Mouse (Mus musculus): ENCODE measurements at regions not wholly inside any gene's neighbourhood (a gene's known extent, or its start where the extent isn't known, plus 50 kb on each side); places are given as distances from the start of the nearest gene placed in this dataset.

DNA sequence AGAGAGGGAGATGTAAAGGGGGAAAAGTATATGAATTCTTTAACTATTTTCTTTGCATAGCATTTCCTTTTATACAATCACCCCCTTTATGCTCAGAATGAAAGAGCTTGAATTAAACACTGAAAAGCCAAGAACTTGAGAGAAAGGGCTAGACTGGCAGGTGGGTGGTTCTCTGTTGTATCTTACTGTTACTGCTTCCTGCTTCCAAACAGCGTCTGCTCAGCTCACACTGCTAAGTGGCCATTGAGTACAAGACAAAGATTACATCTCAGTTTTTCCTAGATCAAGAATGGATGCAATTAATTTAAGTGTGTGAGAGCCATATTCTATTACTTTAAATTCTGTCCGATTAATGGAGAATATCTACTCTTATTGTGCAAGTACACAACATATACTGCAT, 300.2 kb downstream of the Jrkl start:
- no peaks in the 10 kb centered on the region for H3K36me3 ChIP-seq (ENCODE audit: insufficient read depth)
- no peak overlapping the region for H3K9ac ChIP-seq
- DNase-seq (no peak), ATAC-seq (ENCODE audit: insufficient read depth) (no peak)
- no peaks in the 10 kb centered on the region for H3K4me1 ChIP-seq (ENCODE audit: insufficient read depth)
- no peaks in the 10 kb centered on the region for H3K9me3 ChIP-seq (ENCODE audit: low read depth, low read length)
- H3K4me2 ChIP-seq, result no peak overlapping the region
- no peak for TF ChIP-seq CTCF (IDR thresholded peaks at IDR 0.05; ENCODE audit: low read depth)
- WGBS, result 61% methylated on average over 2 of the region's 2 CpGs
- H3K27ac ChIP-seq (ENCODE audit: low read depth), result no peak overlapping the region
- H3K4me3 ChIP-seq (ENCODE audit: low read depth, low read length), result no peak overlapping the region
- H3K27me3 ChIP-seq (ENCODE audit: insufficient read depth, low read length), result no peaks in the 10 kb centered on the region

DNA sequence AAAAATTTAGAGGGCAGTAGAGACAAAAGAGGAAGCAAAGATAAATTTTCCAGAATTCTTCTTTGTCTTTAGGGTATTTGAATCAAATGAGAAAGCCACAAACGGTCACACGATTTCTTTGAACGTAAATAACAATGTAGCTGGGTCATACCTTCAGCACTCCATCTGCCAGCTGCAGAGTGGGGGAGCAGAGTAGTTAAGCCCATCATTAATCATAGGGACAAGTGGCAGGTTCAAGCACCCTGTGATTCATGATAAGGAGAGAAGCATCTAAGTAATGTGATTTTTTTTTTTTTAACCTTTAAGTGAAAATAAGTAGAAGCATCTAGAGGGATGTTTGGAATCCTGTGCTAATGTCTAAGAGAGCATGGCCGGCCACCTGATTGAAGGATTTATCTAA, 300.6 kb downstream of the Jrkl start:
- Histone ChIP-seq H3K4me1 (ENCODE audit: insufficient read depth) (no peaks in the 10 kb centered on the region), H3K4me3 (ENCODE audit: low read depth, low read length) (no peak overlapping the region), H3K27ac (ENCODE audit: low read depth) (no peak overlapping the region), H3K4me2 (no peak overlapping the region), H3K36me3 (ENCODE audit: insufficient read depth) (no peaks in the 10 kb centered on the region), H3K9me3 (ENCODE audit: low read depth, low read length) (no peaks in the 10 kb centered on the region), H3K9ac (no peak overlapping the region), H3K27me3 (ENCODE audit: insufficient read depth, low read length) (no peaks in the 10 kb centered on the region)
- 12% methylated on average over 4 of the region's 4 CpGs for WGBS
- no peak for DNase-seq
- no peak for TF ChIP-seq CTCF (IDR thresholded peaks at IDR 0.05; ENCODE audit: low read depth)
- no peak for ATAC-seq (ENCODE audit: insufficient read depth)

DNA sequence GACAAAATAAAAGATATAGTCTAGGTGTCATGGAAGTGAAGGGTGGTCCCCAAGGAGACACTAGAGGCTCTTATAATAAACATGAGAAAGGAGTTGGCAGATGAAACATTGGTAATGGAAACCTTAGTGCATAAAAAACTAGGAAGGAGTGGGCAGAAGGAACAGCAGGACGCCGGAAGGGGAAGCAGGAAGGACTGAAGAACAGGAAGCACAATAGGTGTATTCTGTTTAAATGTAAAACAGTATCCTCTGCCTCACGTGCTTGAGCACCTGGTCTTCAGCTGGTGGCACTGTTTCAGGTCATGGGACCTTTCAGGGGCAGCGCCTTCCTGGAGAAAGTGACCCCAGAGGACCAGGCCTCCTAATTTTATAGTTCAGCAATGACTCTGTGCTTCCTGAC, 310.6 kb downstream of the Jrkl start:
- WGBS, result 69% methylated on average over 4 of the region's 4 CpGs
- ATAC-seq (ENCODE audit: insufficient read depth), result no peak
- H3K4me3 ChIP-seq (ENCODE audit: low read depth, low read length), result no peak overlapping the region

GRCm38 (mm10) chr9:12925549-12926186, 320.0 kb downstream of the Jrkl start:
- Histone ChIP-seq H3K4me2 (no peak overlapping the region), H3K4me3 (ENCODE audit: low read depth, low read length) (no peak overlapping the region), H3K9me3 (ENCODE audit: low read depth, low read length) (no peaks in the 10 kb centered on the region), H3K36me3 (ENCODE audit: insufficient read depth) (no peaks in the 10 kb centered on the region), H3K4me1 (ENCODE audit: insufficient read depth) (no peaks in the 10 kb centered on the region), H3K27me3 (ENCODE audit: insufficient read depth, low read length) (no peaks in the 10 kb centered on the region), H3K9ac (no peak overlapping the region), H3K27ac (ENCODE audit: low read depth) (no peak overlapping the region)
- ATAC-seq (ENCODE audit: insufficient read depth) (no peak), DNase-seq (no peak)
- TF ChIP-seq CTCF (IDR thresholded peaks at IDR 0.05; ENCODE audit: low read depth), result no peak
- 43% methylated on average over 6 of the region's 6 CpGs for WGBS

More for the DNA sequence above, 310.6 kb downstream of the Jrkl start:
- TF ChIP-seq CTCF (IDR thresholded peaks at IDR 0.05; ENCODE audit: low read depth), result no peak
- no peaks in the 10 kb centered on the region for H3K4me1 ChIP-seq (ENCODE audit: insufficient read depth)
- H3K4me2 ChIP-seq, result no peak overlapping the region
- no peaks in the 10 kb centered on the region for H3K36me3 ChIP-seq (ENCODE audit: insufficient read depth)
- no peaks in the 10 kb centered on the region for H3K9me3 ChIP-seq (ENCODE audit: low read depth, low read length)
- no peak for DNase-seq
- no peak overlapping the region for H3K9ac ChIP-seq
- no peak overlapping the region for H3K27ac ChIP-seq (ENCODE audit: low read depth)
- H3K27me3 ChIP-seq (ENCODE audit: insufficient read depth, low read length), result no peaks in the 10 kb centered on the region

DNA sequence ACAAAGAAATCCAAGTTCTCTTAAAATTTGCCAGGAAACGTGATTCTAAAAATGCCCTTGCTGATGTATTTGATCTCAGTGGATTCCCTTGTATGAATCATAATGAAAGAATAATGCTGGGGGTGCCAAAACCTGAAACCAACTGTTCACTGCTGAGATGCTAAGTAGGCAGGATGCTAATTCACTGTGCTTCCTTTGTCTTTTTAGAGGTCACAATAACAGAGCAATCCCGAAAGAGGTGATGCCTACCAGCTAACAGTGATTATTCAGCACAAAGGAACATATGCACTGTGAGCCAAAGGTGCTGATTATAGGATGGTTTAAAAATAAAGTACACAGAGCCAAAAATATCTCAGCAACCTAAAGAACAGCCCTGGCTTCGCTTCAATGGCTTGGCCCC, 344.9 kb downstream of the Jrkl start:
- no peaks in the 10 kb centered on the region for H3K36me3 ChIP-seq (ENCODE audit: insufficient read depth)
- no peaks in the 10 kb centered on the region for H3K4me1 ChIP-seq (ENCODE audit: insufficient read depth)
- no peak for TF ChIP-seq CTCF (IDR thresholded peaks at IDR 0.05; ENCODE audit: low read depth)
- H3K4me3 ChIP-seq (ENCODE audit: low read depth, low read length), result no peak overlapping the region
- DNase-seq (no peak), ATAC-seq (ENCODE audit: insufficient read depth) (no peak)
- no peak overlapping the region for H3K27ac ChIP-seq (ENCODE audit: low read depth)
- WGBS, result 63% methylated on average over 3 of the region's 3 CpGs
- no peaks in the 10 kb centered on the region for H3K27me3 ChIP-seq (ENCODE audit: insufficient read depth, low read length)
- H3K9me3 ChIP-seq (ENCODE audit: low read depth, low read length), result no peaks in the 10 kb centered on the region
- no peak overlapping the region for H3K4me2 ChIP-seq
- no peak overlapping the region for H3K9ac ChIP-seq

DNA sequence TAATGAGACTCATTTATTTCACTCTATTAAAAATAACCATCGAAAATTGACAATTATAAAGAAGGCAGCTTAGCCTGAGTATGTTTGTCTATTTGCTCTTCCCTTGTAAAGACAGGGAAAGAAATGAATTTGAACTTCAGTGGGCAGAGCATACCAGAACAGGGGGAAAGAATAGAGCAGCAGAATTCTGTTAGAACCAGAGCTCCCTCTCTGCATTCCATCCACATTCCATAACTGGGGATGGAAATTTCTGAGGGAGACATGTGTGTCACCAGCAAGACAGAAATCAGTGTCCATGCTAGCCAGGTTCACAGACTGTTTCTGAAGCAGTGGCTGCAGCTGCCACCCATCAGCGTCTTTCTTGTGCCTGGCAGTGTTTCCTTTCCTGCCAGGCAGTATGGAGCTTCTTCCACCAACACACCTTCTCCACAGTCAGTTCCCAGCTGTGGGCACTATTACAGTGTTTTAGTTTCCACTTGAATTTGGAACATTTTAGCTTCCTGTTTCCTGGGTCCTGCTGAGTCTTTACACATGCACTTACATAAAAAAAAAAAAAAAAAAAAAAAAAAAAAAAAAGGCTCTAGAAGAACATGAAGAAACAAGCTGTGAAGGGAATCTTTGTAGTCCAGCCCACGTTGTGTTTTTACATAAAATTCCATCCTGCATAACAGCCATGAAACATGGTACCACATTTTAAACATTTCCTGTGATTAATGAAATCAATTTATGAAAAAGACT, 365.7 kb downstream of the Jrkl start:
- Histone ChIP-seq H3K36me3 (ENCODE audit: insufficient read depth) (no peaks in the 10 kb centered on the region), H3K9me3 (ENCODE audit: low read depth, low read length) (no peaks in the 10 kb centered on the region), H3K9ac (no peak overlapping the region), H3K4me2 (no peak overlapping the region), H3K27me3 (ENCODE audit: insufficient read depth, low read length) (no peaks in the 10 kb centered on the region), H3K4me3 (ENCODE audit: low read depth, low read length) (no peak overlapping the region), H3K27ac (ENCODE audit: low read depth) (no peak overlapping the region), H3K4me1 (ENCODE audit: insufficient read depth) (no peaks in the 10 kb centered on the region)
- WGBS, result 48% methylated on average over 3 of the region's 3 CpGs
- TF ChIP-seq CTCF (IDR thresholded peaks at IDR 0.05; ENCODE audit: low read depth), result no peak
- DNase-seq (no peak), ATAC-seq (ENCODE audit: insufficient read depth) (no peak)

- no peak overlapping the region for H3K4me2 ChIP-seq
- H3K9me3 ChIP-seq (ENCODE audit: low read depth, low read length), result no peaks in the 10 kb centered on the region
- H3K27me3 ChIP-seq (ENCODE audit: insufficient read depth, low read length), result no peaks in the 10 kb centered on the region
- H3K4me3 ChIP-seq (ENCODE audit: low read depth, low read length), result no peak overlapping the region
- H3K27ac ChIP-seq (ENCODE audit: low read depth), result no peak overlapping the region
- no peak for TF ChIP-seq CTCF (IDR thresholded peaks at IDR 0.05; ENCODE audit: low read depth)
- no peak overlapping the region for H3K9ac ChIP-seq
- 34% methylated on average over 1 of the region's 1 CpGs for WGBS
- ATAC-seq (ENCODE audit: insufficient read depth), result no peak
- DNase-seq, result peak; percentile 72
- no peaks in the 10 kb centered on the region for H3K36me3 ChIP-seq (ENCODE audit: insufficient read depth)
- H3K4me1 ChIP-seq (ENCODE audit: insufficient read depth), result no peaks in the 10 kb centered on the region
These were observed 369.1 kb downstream of the Jrkl start for GRCm38 (mm10) chr9:12876496-12876895.
